Mouse (Mus musculus) intestine, postnatal 0 days (tissue): ENCODE measurements around the gene Orai1. TPM values are rescaled to one million over a fixed set of nuclear protein-coding genes. Genes with fewer than 3 reads are reported as not detected.

ENCODE experiments used
- ATAC-seq: fragments of 200-750 bp; cut with Nextera tagmentation; 2 replicates; pipeline ENCODE4 v1.8.0; 2017; ENCODE audit warnings: mild to moderate bottlenecking, moderate TSS enrichment, moderate library complexity
- H3K27ac ChIP-seq: fragments of 300-500 bp; sonication (generic); 2 replicates; pipeline ENCODE4 v1.5.1; 2014; ENCODE audit warnings: mild to moderate bottlenecking, low read depth, low read length, moderate library complexity
- H3K27me3 ChIP-seq: fragments of 300-500 bp; sonication (generic); replicated peaks from 2 replicates; pipeline ENCODE4 v1.6.1; 2014; ENCODE audit warnings: low read length, mixed read lengths; ENCODE audit not compliant: control insufficient read depth, insufficient read depth
- H3K36me3 ChIP-seq: fragments of 300-500 bp; sonication (generic); 2 replicates; pipeline ENCODE4 v1.6.1; 2014; ENCODE audit warnings: mild to moderate bottlenecking, moderate library complexity; ENCODE audit not compliant: control insufficient read depth, insufficient read depth
- H3K4me1 ChIP-seq: fragments of 300-500 bp; sonication (generic); replicated peaks from 2 replicates; pipeline ENCODE4 v1.6.1; 2014; ENCODE audit warnings: antibody characterized with exemption, low read length, mixed read lengths; ENCODE audit not compliant: control insufficient read depth, insufficient read depth
- H3K4me2 ChIP-seq: fragments of 300-500 bp; sonication (generic); replicated peaks from 2 replicates; pipeline ENCODE4 v1.6.1; 2014; ENCODE audit warnings: low read depth, mild to moderate bottlenecking, moderate library complexity
- H3K4me3 ChIP-seq: fragments of 300-500 bp; sonication (generic); 2 replicates; pipeline ENCODE4 v1.5.1; 2014; ENCODE audit warnings: low read depth, low read length
- H3K9ac ChIP-seq: fragments of 300-500 bp; sonication (generic); 2 replicates; pipeline ENCODE4 v1.6.1; 2014; ENCODE audit warnings: mild to moderate bottlenecking, low read depth, low read length
- H3K9me3 ChIP-seq: fragments of 300-500 bp; sonication (generic); 2 replicates; pipeline ENCODE4 v1.6.1; 2016; ENCODE audit warnings: mixed run types; ENCODE audit not compliant: control insufficient read depth
- CTCF ChIP-seq: sonication (generic); IDR thresholded peaks from 2 replicates; pipeline ENCODE4 v1.5.1; 2016; ENCODE audit warnings: low read depth, mild to moderate bottlenecking, control low read depth, antibody characterized with exemption, moderate library complexity
- WGBS: fragments of 180-500 bp; shearing (Covaris S2); extraction: QIAGEN DNeasy Blood & Tissue Kit; methylation state at CpG from one replicate; pipeline ENCODE4 v1.1.7; 2014; 5-methylcytosine and 5-hydroxymethylcytosine counted together
- polyA plus RNA-seq: library from polyadenylated mRNA; unstranded; fragments of >200 nt; fragmentation: Nextera tagmentation; extraction: Ambion mirVana; gene quantifications from 2 replicates; pipeline ENCODE4 v1.2.1, GENCODE M21; 2015

Orai1 gene
- polyA plus RNA-seq, 1 experiment from 2014 or later, result 36.8 TPM

DNA sequence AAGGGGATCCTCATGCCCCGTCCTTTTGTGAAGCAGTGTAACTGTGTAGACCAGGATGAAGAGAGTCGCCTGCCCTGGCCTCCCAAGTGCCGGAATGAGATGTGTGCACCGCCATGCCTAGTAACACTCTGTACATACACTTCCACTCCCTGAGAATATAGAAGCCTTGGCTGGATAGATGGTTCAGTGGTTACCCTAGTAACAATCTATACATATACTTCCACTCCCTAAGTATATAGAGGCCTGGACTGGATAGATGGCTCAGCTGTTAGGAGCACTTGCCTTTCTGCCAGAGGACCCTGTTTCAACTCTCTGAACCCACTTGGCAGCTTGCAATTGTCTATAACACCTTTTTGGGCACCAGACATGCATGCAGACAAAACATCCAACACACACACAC lies 20.2 kb downstream of the Orai1 start:
- peak overlapping the region; percentile 61; the same call in 1 of the 2 replicates for H3K27ac ChIP-seq
- peak; percentile 60 for ATAC-seq
- peaks cover 4% of the 10 kb centered on the region; the same call in 1 of the 2 replicates for H3K9me3 ChIP-seq
- no peak for TF ChIP-seq CTCF
- 64% methylated on average over 4 of the region's 4 CpGs for WGBS
- H3K27me3 ChIP-seq, result no peaks in the 10 kb centered on the region
- no peak overlapping the region for H3K9ac ChIP-seq
- no peak overlapping the region for H3K4me3 ChIP-seq
- peaks cover 6% of the 10 kb centered on the region; the same call in 1 of the 2 replicates for H3K4me1 ChIP-seq
- peaks cover 12% of the 10 kb centered on the region; the same call in 1 of the 2 replicates for H3K36me3 ChIP-seq
- H3K4me2 ChIP-seq, result no peak overlapping the region; the same call in 1 of the 2 replicates

DNA sequence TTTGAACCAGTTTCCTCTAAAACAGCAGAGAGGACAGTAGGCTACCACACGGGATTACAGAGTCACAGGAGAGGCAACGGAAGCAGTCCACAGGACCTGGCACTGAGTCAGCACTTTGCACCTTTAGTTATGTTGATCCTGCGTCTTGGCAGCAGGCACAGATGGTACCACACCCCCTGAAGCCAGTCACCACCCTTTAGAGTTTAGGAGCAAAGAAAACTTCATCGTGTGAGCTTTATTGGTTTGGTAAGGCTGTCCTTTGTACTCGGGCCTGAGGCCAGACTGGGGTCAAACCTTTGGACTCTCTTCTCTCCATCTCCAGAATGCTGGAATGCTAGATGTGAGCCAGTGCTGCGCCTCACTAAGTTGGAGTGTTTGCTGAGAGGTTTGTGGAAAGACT lies 20.7 kb downstream of the Orai1 start:
- H3K4me2 ChIP-seq, result no peak overlapping the region; the same call in 1 of the 2 replicates
- H3K4me3 ChIP-seq, result no peak overlapping the region
- no peak overlapping the region for H3K9ac ChIP-seq
- H3K27me3 ChIP-seq, result no peaks in the 10 kb centered on the region
- H3K9me3 ChIP-seq, result peaks cover 4% of the 10 kb centered on the region; the same call in 1 of the 2 replicates
- ATAC-seq, result peak; percentile 87
- peaks cover 6% of the 10 kb centered on the region; the same call in 1 of the 2 replicates for H3K4me1 ChIP-seq
- 12% methylated on average over 6 of the region's 6 CpGs for WGBS
- peak overlapping the region; percentile 61; the same call in 1 of the 2 replicates for H3K27ac ChIP-seq
- TF ChIP-seq CTCF, result no peak
- H3K36me3 ChIP-seq, result peaks cover 12% of the 10 kb centered on the region; the same call in 1 of the 2 replicates

DNA sequence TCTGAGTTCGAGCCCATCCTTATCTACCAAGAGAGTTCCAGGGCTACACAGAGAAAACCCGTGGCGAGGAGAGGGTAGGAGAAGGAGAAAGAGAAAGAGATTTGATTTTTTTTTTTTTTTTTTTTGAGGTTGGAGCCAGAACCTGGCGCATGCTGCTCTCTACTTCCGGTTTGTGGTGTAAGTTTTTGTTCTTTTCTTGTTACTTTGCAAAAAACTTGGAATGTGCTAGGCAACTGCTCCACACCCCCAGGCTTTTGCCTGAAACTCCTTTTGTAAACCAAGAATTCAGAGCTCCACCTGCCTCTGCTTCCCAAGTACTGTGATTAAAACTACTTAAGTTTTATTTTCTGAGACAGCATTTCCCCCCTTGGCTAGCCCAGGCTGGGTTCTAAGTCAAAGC lies 23.2 kb downstream of the Orai1 start:
- Histone ChIP-seq H3K9me3 (no peaks in the 10 kb centered on the region), H3K9ac (no peak overlapping the region), H3K4me2 (no peak overlapping the region), H3K4me3 (no peak overlapping the region), H3K4me1 (peaks cover 6% of the 10 kb centered on the region; the same call in 1 of the 2 replicates), H3K27me3 (no peaks in the 10 kb centered on the region), H3K27ac (no peak overlapping the region), H3K36me3 (no peaks in the 10 kb centered on the region)
- TF ChIP-seq CTCF, result no peak
- ATAC-seq, result no peak
- WGBS, result 88% methylated on average over 5 of the region's 5 CpGs

DNA sequence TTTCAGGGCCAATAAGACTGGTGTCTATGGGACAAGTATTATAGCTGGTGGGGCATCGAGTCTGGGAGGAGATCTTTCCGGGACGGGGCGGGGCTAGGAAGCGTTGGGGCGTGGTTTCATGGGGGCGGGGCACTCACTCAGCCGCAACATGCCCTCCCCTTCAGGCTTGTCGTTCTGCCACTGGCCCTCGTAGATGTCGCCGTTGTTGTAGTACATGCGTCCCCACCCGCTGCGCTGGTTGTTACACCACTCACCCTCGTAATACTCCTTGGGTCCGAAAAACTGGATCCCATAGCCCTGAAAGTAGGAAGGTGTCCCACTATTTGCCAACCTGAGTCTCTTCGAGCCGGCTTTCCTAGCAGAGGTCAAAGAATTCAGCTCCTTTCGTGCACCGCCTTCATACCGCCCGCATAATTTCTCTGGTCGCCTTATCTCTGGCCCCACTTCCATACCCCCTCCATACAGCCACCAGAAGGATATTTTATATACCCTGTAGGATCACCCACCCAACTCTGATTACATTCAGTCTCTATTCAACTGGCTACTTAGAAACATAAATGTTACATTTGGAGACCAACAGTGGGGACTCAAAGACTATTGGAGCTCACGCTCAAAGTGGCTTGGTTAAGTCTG lies 24.4 kb downstream of the Orai1 start:
- 3% methylated on average over 25 of the region's 25 CpGs for WGBS
- peak; percentile 42 for ATAC-seq
- H3K4me3 ChIP-seq, result peak overlapping the region; percentile 33
- H3K27ac ChIP-seq, result peak overlapping the region; percentile 62
- H3K9ac ChIP-seq, result 0 out of 2 replicates have a peak overlapping the region, but pooled peaks have one; percentile 11
- no peaks in the 10 kb centered on the region for H3K9me3 ChIP-seq
- peak overlapping the region; percentile 71 for H3K4me2 ChIP-seq
- TF ChIP-seq CTCF, result no peak
- H3K36me3 ChIP-seq, result no peaks in the 10 kb centered on the region
- H3K27me3 ChIP-seq, result no peaks in the 10 kb centered on the region
- H3K4me1 ChIP-seq, result peaks cover 6% of the 10 kb centered on the region; the same call in 1 of the 2 replicates

DNA sequence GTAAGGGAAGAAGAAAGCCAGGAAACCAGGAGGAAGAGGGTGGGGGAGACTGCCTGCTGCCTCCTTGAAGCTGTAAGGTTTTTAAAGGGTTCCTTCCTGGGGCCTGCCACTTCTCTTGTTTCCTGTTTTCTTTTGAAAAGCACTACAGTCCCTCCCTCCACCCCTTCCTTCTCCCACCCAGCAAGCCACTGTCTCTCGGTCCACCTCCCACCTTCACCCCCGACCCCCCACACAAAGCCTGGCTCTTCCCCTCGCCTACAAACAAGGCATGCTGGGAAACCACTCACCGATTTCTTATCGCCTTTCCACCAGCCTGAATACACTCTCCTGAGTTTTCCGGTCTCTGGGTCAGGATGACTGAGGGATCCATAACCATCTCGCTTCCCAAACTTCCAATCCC lies 25.9 kb downstream of the Orai1 start:
- no peak overlapping the region for H3K4me3 ChIP-seq
- no peaks in the 10 kb centered on the region for H3K27me3 ChIP-seq
- 66% methylated on average over 7 of the region's 7 CpGs for WGBS
- no peaks in the 10 kb centered on the region for H3K9me3 ChIP-seq
- H3K9ac ChIP-seq, result no peak overlapping the region
- H3K36me3 ChIP-seq, result no peaks in the 10 kb centered on the region
- ATAC-seq, result no peak
- no peak overlapping the region for H3K4me2 ChIP-seq
- no peak overlapping the region for H3K27ac ChIP-seq
- no peak for TF ChIP-seq CTCF
- H3K4me1 ChIP-seq, result peaks cover 6% of the 10 kb centered on the region; the same call in 1 of the 2 replicates

DNA sequence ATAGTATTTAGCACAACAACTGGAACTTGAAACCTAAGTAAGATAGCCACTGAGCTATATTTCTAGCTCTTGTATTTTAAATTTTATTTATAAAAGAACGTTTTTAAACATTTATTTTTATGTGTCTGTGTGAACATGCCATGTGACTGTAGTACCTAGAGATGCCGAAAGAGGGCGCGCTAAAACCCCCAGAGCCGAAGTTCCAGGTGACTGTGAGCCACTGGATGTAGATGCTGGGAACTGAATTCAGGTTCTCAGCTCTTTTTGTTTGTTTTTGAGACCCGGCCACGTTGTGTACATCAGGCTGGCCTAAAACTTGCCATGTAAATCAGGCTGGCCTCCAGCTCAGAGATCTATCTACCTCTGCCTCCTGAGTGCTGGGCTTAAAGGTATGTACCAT lies 29.0 kb downstream of the Orai1 start:
- H3K4me2 ChIP-seq, result no peak overlapping the region
- no peak for ATAC-seq
- H3K9me3 ChIP-seq, result no peaks in the 10 kb centered on the region
- no peak overlapping the region for H3K27ac ChIP-seq
- no peak overlapping the region for H3K9ac ChIP-seq
- no peak overlapping the region for H3K4me3 ChIP-seq
- 24% methylated on average over 7 of the region's 7 CpGs for WGBS
- peak; percentile 71 for TF ChIP-seq CTCF
- H3K27me3 ChIP-seq, result no peaks in the 10 kb centered on the region
- H3K36me3 ChIP-seq, result no peaks in the 10 kb centered on the region
- peaks cover 5% of the 10 kb centered on the region; the same call in 1 of the 2 replicates for H3K4me1 ChIP-seq
